Mouse (Mus musculus): ENCODE data around the gene Rnf225. TPM values are rescaled to one million over a fixed set of nuclear protein-coding genes. Genes with fewer than 3 reads are reported as not detected.
A peak's percentile ranks its signal among the peaks of the same experiment; 100 is the strongest.

Gene Rnf225
- total and polyA plus RNA-seq, 3 experiments, result 0.89 to 2.3 TPM; not detected in 1

DNA sequence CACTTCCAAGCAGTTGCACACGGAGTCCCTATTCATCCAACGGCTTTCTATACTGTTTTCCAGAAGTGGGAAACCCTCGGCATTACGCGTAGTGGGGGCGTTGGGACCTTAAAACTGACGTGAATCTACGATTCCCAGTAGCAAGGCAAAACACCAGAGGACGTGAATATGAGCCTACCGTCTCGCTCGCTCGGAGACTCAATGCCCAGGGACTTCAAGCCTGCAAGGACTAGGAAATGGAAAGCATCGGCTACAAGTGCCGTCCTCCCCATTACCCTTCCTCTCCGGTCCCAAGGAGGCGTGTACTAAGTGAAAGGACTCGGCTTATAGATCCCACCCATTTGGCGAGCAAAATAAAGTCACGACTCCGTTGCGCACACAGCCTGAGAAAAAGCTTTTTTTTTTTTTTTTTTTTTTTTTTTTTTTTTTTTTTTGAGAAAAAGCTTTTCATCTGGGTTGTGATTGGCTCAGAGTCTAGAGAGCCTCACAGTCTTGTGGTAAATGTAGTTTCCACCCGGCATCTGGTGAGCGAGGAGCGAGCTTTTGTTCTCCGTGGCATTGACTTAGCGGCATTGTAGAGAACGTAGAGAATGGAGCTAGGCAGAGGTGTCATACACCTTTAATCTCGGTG lies 34.4 kb downstream of the Rnf225 start:
- Histone ChIP-seq H3K4me3 (ENCODE audit: control insufficient read depth in 1 of 2, insufficient read depth in 1 of 2, low read depth in 2 of 2, low read length in 2 of 2) (peak overlapping the region; percentile 88 to 99), H3K27ac (ENCODE audit: control insufficient read depth, low read depth, low read length) (peak overlapping the region; percentile 84), H3K4me1 (ENCODE audit: control insufficient read depth in 1 of 2, insufficient read depth in 2 of 2, low read length in 2 of 2) (peaks cover 2 to 16% of the 10 kb centered on the region in 2 experiments), H3K36me3 (ENCODE audit: control insufficient read depth in 1 of 2, insufficient read depth in 2 of 2, low read length in 2 of 2) (peaks cover 0 to 12% of the 10 kb centered on the region in 2 experiments; a peak in 2 of 4 replicates), H3K79me2 (ENCODE audit: control insufficient read depth, insufficient read depth, low read length, poor library complexity) (peaks cover 2% of the 10 kb centered on the region; the same call in 1 of the 2 replicates), H3K9ac (ENCODE audit: control insufficient read depth, low read depth, low read length, poor library complexity, severe bottlenecking) (peak overlapping the region; percentile 90), H3K9me3 (replicated peaks; ENCODE audit: insufficient read depth, low read length) (no peaks in the 10 kb centered on the region), H3K27me3 (ENCODE audit: control insufficient read depth in 1 of 2, insufficient read depth in 2 of 2, low read length in 2 of 2) (no peaks in the 10 kb centered on the region)
- TF ChIP-seq CTCF (IDR thresholded peaks at IDR 0.05 in 2 of 3, conservative IDR thresholded peaks at IDR 0.05 in 1 of 3; ENCODE audit: control insufficient read depth in 1 of 3, insufficient read depth in 1 of 3, low read depth in 2 of 3, low read length in 3 of 3, poor library complexity in 1 of 3, severe bottlenecking in 1 of 3) (no peak), BHLHE40 (IDR thresholded peaks at IDR 0.05; ENCODE audit: borderline replicate concordance, low read depth, low read length) (peak; percentile 64), ZKSCAN1 (IDR thresholded peaks at IDR 0.05; ENCODE audit: low read depth, low read length) (peak; percentile 85; the same call in 1 of the 2 replicates), POLR2AphosphoS2 (IDR thresholded peaks at IDR 0.05; ENCODE audit: low read length) (peak; percentile 59; the same call in 1 of the 2 replicates), UBTF (IDR thresholded peaks at IDR 0.05; ENCODE audit: borderline replicate concordance, insufficient read depth, low read depth, low read length) (no peak), KAT2A (conservative IDR thresholded peaks at IDR 0.05; ENCODE audit: low read depth, low read length) (peak; percentile 68), TCF12 (IDR thresholded peaks at IDR 0.05; ENCODE audit: low read depth, low read length) (no peak), ETS1 (IDR thresholded peaks at IDR 0.05; ENCODE audit: low read depth, low read length) (peak; percentile 63), ZNF384 (IDR thresholded peaks at IDR 0.05; ENCODE audit: low read depth, low read length) (peak; percentile 100), USF1 (IDR thresholded peaks at IDR 0.05; ENCODE audit: low read depth, low read length) (no peak), NRF1 (IDR thresholded peaks at IDR 0.05; ENCODE audit: insufficient read depth, low read depth, low read length, poor library complexity, severe bottlenecking) (peak; percentile 56), MAX (IDR thresholded peaks at IDR 0.05; ENCODE audit: low read length) (peak; percentile 64; the same call in 1 of the 2 replicates), POLR2AphosphoS5 (IDR thresholded peaks at IDR 0.05; ENCODE audit: borderline replicate concordance, low read depth, low read length) (no peak), SIN3A (IDR thresholded peaks at IDR 0.05; ENCODE audit: low read length) (peak; percentile 95), HCFC1 (IDR thresholded peaks at IDR 0.05; ENCODE audit: low read depth, low read length) (peak; percentile 95), JUND (IDR thresholded peaks at IDR 0.05; ENCODE audit: low read depth, low read length) (no peak), NELFE (IDR thresholded peaks at IDR 0.05; ENCODE audit: low read depth, low read length) (peak; percentile 73), MAZ (IDR thresholded peaks at IDR 0.05; ENCODE audit: low read depth, low read length) (0 out of 2 replicates have a peak, but pooled peaks have one; percentile 61), MAFK (IDR thresholded peaks at IDR 0.05; ENCODE audit: borderline replicate concordance, low read depth, low read length) (no peak), TBP (IDR thresholded peaks at IDR 0.05; ENCODE audit: low read depth, low read length) (peak; percentile 91), POLR2A (IDR thresholded peaks at IDR 0.05; ENCODE audit: control insufficient read depth in 1 of 2, insufficient read depth in 1 of 2, low read depth in 1 of 2, low read length in 2 of 2, poor library complexity in 1 of 2) (peak in 1 of 2 experiments; percentile 66; a peak in 2 of 4 replicates), MYC (IDR thresholded peaks at IDR 0.05; ENCODE audit: low read depth, low read length) (0 out of 2 replicates have a peak, but pooled peaks have one; percentile 64), EP300 (IDR thresholded peaks at IDR 0.05; ENCODE audit: low read depth in 1 of 2, low read length in 2 of 2) (0 out of 4 replicates have a peak, but pooled peaks of 1 of the 2 experiments have one; percentile 17), MXI1 (IDR thresholded peaks at IDR 0.05; ENCODE audit: low read depth, low read length) (peak; percentile 93), ZMIZ1 (IDR thresholded peaks at IDR 0.05; ENCODE audit: low read depth, low read length) (peak; percentile 77)
- DNase-seq (ENCODE audit: low read depth, low spot score), result peak; percentile 94
